Mouse (Mus musculus) testis, adult 2 months (tissue): Measurements from ENCODE around the gene Tnpo2. TPM values are rescaled to one million over a fixed set of nuclear protein-coding genes. Genes with fewer than 3 reads are reported as not detected.

Source experiments
- H3K27ac ChIP-seq: fragments of 200-500 bp; 2 replicates; pipeline ENCODE4 v1.5.1; 2012; ENCODE audit warnings: low read depth, low read length; ENCODE audit not compliant: control insufficient read depth, insufficient read depth
- H3K27me3 ChIP-seq: fragments of 200-500 bp; 2 replicates; pipeline ENCODE4 v1.6.1; 2012; ENCODE audit warnings: mild to moderate bottlenecking, low read length, moderate library complexity; ENCODE audit not compliant: control insufficient read depth, insufficient read depth
- H3K36me3 ChIP-seq: fragments of 200-500 bp; 2 replicates; pipeline ENCODE4 v1.6.1; 2012; ENCODE audit warnings: mild to moderate bottlenecking, low read length; ENCODE audit not compliant: control insufficient read depth, insufficient read depth
- H3K4me1 ChIP-seq: fragments of 200-500 bp; 2 replicates; pipeline ENCODE4 v1.6.1; 2012; ENCODE audit warnings: low read length; ENCODE audit not compliant: control insufficient read depth, insufficient read depth
- H3K4me3 ChIP-seq: fragments of 200-500 bp; 2 replicates; pipeline ENCODE4 v1.5.1; 2012; ENCODE audit warnings: low read depth, mild to moderate bottlenecking, low read length, moderate library complexity, mixed read lengths; ENCODE audit not compliant: control insufficient read depth
- CTCF ChIP-seq: fragments of 200-500 bp; IDR thresholded peaks from 2 replicates; pipeline ENCODE4 v1.5.1; 2012; ENCODE audit warnings: low read depth, mild to moderate bottlenecking, inconsistent platforms, low read length, moderate library complexity; ENCODE audit not compliant: control insufficient read depth, insufficient read depth, insufficient replicate concordance
- POLR2A ChIP-seq: fragments of 200-500 bp; IDR thresholded peaks from 2 replicates; pipeline ENCODE4 v1.6.1; 2012; ENCODE audit warnings: low read depth, mild to moderate bottlenecking, inconsistent platforms, low read length, moderate library complexity; ENCODE audit not compliant: control insufficient read depth
- polyA plus RNA-seq: library from polyadenylated mRNA; depleted of rRNA; stranded (reverse); fragments of >200 nt; gene quantifications from 2 replicates; pipeline ENCODE4 v1.2.3, GENCODE M21; 2012; rRNA removed

Tnpo2 gene
- 44.7 and 44.9 TPM in 2 replicates for polyA plus RNA-seq

DNA sequence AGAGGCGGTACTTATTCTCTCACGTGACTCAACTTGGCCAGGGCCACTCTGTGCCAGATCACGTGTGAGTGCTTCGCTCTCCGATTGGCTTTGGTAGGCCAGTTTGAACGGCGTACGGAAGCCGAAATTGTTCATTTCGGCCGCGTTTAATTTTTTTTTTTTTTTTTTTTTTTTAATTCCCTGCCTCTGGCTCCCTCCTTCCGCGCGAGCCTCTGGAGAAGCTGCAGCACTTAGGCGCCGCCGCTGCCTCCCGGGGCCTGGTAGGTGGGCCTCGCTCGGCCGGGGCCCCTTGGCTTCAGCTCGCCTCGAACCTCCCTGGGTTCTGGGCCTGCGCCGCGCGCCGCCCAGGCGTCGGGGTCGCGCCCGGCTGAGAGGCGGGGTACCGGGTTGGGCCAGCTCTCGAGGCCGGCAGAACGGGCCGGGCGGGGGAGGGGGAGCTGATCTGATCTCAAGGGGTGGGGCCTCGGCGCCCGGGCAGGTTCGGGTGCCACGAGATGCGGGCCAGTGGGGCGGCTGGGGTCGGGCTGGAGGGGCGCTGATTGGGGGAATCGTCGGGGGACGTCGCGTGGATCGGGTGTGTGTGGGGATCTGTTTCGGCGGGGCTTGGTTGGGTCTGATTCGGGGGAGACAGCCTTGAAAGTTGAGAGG is at the start of gene Tnpo2:
Tnpo2 (plus strand) TSS at position 198 of the 648 bp plus-strand sequence.
- Histone ChIP-seq H3K4me1 (peaks cover 13% of the 10 kb centered on the region), H3K36me3 (no peaks in the 10 kb centered on the region; the same call in 1 of the 2 replicates), H3K27ac (peak within 1 kb of the TSS; percentile 88), H3K4me3 (peak within 1 kb of the TSS; percentile 91), H3K27me3 (no peaks in the 10 kb centered on the region)
- no peak for TF ChIP-seq CTCF
- peak; percentile 61 for TF ChIP-seq POLR2A

DNA sequence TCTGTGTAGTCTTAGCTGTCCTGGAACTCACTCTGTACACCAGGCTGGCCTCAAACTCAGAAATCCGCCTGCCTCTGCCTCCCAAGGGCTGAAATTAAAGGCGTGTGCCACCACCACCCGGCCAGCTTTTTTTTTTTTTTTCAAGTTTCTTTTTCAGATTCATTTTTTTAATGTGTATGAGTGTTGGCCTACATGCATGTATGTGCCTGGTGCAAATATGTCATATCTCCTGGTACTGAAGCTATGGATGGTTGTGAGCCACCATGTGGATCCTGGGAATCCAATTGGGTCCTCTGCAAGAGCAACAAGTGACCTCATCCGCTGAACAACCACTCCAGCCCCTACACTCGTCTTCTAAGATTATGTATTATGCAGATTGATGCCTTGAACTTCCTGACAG is 49.3 kb upstream of the Tnpo2 start:
- no peak overlapping the region for H3K4me3 ChIP-seq

DNA sequence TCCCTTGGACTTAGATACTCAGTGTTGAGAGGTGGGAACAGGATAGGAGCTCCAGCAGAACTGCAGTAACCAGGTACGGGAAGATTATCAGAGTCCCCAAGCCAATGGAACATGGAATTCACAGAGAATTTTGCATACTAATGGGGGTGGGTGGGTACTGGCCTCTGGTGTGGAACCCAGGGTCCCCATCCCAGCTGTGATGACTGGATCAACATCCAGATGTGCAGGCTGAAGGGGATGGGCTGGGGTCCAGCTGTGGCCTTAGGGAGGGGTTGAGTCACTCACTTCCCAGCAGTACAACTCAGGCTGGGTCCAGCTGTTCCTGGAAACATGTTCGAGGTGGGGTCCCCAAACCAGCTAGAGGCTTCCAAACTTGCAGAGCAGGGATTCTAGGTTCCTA is 48.8 kb upstream of the Tnpo2 start:
- H3K4me1 ChIP-seq, result peaks cover 28% of the 10 kb centered on the region
- H3K27me3 ChIP-seq, result no peaks in the 10 kb centered on the region
- no peak overlapping the region for H3K27ac ChIP-seq

More for the DNA sequence above, 49.3 kb upstream of the Tnpo2 start:
- peaks cover 28% of the 10 kb centered on the region for H3K4me1 ChIP-seq
- no peaks in the 10 kb centered on the region for H3K27me3 ChIP-seq
- H3K36me3 ChIP-seq, result no peaks in the 10 kb centered on the region
- no peak overlapping the region for H3K27ac ChIP-seq
- TF ChIP-seq CTCF (no peak), POLR2A (no peak)

DNA sequence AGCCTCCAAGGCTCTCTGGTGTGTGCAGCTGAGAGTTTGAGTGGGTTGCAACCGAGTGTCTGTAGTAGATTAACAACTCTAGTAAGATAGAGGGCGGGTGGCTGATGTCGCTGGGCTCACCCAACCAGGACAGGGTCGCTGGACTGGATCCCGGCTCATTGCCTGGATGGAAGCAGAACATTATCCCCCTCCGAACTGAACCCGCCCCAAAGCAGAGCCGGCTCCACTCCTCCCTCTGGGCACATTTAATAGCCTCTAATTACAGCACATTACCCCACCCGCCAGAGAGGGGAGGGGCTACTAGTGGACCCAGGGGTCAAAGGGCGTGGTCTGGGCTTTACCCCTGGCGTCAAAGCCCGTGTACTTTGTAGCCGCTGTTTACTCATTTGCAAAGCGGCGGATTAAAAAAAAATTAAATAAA is 47.4 kb upstream of the Tnpo2 start:
- Histone ChIP-seq H3K36me3 (no peaks in the 10 kb centered on the region), H3K27me3 (no peaks in the 10 kb centered on the region), H3K4me3 (no peak overlapping the region), H3K27ac (no peak overlapping the region), H3K4me1 (peaks cover 28% of the 10 kb centered on the region)
- TF ChIP-seq POLR2A, result no peak
- no peak for TF ChIP-seq CTCF

More for the DNA sequence above, 48.8 kb upstream of the Tnpo2 start:
- TF ChIP-seq POLR2A, result no peak
- TF ChIP-seq CTCF, result no peak
- Histone ChIP-seq H3K4me3 (no peak overlapping the region), H3K36me3 (no peaks in the 10 kb centered on the region)

DNA sequence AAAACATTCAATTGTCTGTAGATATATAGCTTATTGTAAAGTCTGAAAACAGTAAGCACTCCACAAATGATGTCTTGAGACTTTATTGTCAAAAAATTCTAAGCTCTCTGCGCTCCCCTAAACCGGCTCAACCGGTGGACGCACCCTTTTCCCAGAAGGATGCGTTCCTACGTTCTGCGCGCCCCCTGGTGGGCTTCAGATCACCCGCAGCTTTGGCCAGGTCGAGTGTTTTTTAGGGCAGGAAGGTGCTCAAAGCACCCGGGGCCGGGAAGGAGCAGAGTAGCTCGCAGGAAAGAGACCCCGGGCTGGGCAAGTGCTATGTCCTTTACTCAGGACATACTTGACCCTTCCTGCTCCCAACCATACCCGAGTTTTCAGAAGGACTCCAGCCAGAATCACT is 46.9 kb upstream of the Tnpo2 start:
- no peaks in the 10 kb centered on the region for H3K27me3 ChIP-seq
- peaks cover 26% of the 10 kb centered on the region for H3K4me1 ChIP-seq

DNA sequence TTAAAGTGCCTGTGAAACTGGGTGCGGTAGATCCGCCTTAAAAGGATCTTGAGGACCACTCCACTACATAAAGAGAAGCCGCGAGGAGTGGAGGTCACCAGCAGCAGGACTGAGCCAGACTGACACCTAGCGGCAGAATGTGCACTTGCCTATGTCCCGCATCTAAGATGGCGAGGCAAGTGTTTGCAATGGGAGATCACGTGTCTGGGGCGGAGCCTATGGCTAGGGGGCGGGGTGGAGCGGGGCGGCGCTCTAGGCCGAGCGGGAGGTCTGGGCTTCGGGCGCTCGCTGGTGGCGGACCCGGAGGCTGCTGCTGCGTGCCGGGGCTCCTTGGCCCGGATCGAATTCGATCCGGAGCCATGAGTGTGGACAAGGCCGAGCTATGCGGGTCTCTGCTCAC is 46.4 kb upstream of the Tnpo2 start, which contains the start of gene Hook2:
Hook2 (plus strand) TSS at position 255 of the 400 bp plus-strand sequence.
- H3K36me3 ChIP-seq, result no peaks in the 10 kb centered on the region
- H3K4me3 ChIP-seq, result peak within 1 kb of the TSS; percentile 85
- H3K4me1 ChIP-seq, result peaks cover 30% of the 10 kb centered on the region
- TF ChIP-seq CTCF, result peak; percentile 95; the same call in 1 of the 2 replicates
- TF ChIP-seq POLR2A, result peak; percentile 71; the same call in 1 of the 2 replicates
- H3K27me3 ChIP-seq, result no peaks in the 10 kb centered on the region
- peak within 1 kb of the TSS; percentile 62 for H3K27ac ChIP-seq

More for the DNA sequence above, 46.9 kb upstream of the Tnpo2 start:
- TF ChIP-seq POLR2A (no peak), CTCF (peak; percentile 84)
- peak overlapping the region; percentile 62 for H3K27ac ChIP-seq
- H3K36me3 ChIP-seq, result no peaks in the 10 kb centered on the region
- peak overlapping the region; percentile 81 for H3K4me3 ChIP-seq

DNA sequence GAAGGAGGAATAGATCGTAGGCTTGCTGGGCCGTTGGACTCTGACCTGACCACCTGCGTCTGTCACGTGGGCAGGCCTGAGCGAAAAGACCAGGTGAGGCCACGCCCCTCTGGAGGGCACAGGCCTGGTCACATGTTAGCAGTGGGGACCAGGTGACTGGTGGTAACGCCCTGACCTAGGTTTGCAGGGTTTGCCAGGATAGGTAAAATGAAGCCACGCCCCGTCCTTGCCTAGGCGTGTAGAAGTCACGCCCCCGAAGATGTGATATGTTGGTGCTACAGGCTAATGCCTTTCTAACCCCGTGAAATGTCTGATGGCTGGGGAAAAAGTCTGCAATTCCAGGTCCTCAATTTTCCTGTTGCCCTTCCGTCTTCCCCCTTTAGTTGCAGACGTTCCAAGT is 45.9 kb upstream of the Tnpo2 start:
- Histone ChIP-seq H3K36me3 (no peaks in the 10 kb centered on the region), H3K27me3 (no peaks in the 10 kb centered on the region)
- no peak for TF ChIP-seq POLR2A
- TF ChIP-seq CTCF, result no peak

More for the DNA sequence above, 45.9 kb upstream of the Tnpo2 start:
- H3K27ac ChIP-seq, result peak overlapping the region; percentile 48; the same call in 1 of the 2 replicates
- peak overlapping the region; percentile 85 for H3K4me3 ChIP-seq
- H3K4me1 ChIP-seq, result peaks cover 32% of the 10 kb centered on the region
